Mouse (Mus musculus) forebrain, embryonic 16.5 days (tissue): ENCODE measurements around the gene Crat. TPM values are rescaled to one million over a fixed set of nuclear protein-coding genes. Genes with fewer than 3 reads are reported as not detected.

Experiments
- ATAC-seq: fragments of 200-750 bp; cut with Nextera tagmentation; 2 replicates; pipeline ENCODE4 v1.8.0; 2017; ENCODE audit warnings: mild to moderate bottlenecking, moderate library complexity
- H3K27ac ChIP-seq: fragments of 300-500 bp; sonication (generic); 2 replicates; pipeline ENCODE4 v1.5.1; 2014; ENCODE audit warnings: low read length, control low read depth
- H3K27me3 ChIP-seq: fragments of 300-500 bp; sonication (generic); replicated peaks from 2 replicates; pipeline ENCODE4 v1.6.1; 2014; ENCODE audit warnings: low read length; ENCODE audit not compliant: control insufficient read depth, insufficient read depth
- H3K36me3 ChIP-seq: fragments of 300-500 bp; sonication (generic); 2 replicates; pipeline ENCODE4 v1.6.1; 2014; ENCODE audit not compliant: control insufficient read depth, insufficient read depth
- H3K4me1 ChIP-seq: fragments of 300-500 bp; sonication (generic); replicated peaks from 2 replicates; pipeline ENCODE4 v1.6.1; 2014; ENCODE audit warnings: low read length; ENCODE audit not compliant: control insufficient read depth, insufficient read depth
- H3K4me2 ChIP-seq: fragments of 300-500 bp; sonication (generic); 2 replicates; pipeline ENCODE4 v1.6.1; 2014; ENCODE audit warnings: mild to moderate bottlenecking, low read length, control low read depth
- H3K4me3 ChIP-seq: fragments of 300-500 bp; sonication (generic); replicated peaks from 2 replicates; pipeline ENCODE4 v1.5.1; 2014; ENCODE audit warnings: mild to moderate bottlenecking, low read length, control low read depth
- H3K9ac ChIP-seq: fragments of 300-500 bp; sonication (generic); replicated peaks from 2 replicates; pipeline ENCODE4 v1.6.1; 2014; ENCODE audit warnings: low read depth, low read length, control low read depth
- H3K9me3 ChIP-seq: fragments of 300-500 bp; sonication (generic); 2 replicates; pipeline ENCODE4 v1.6.1; 2016; ENCODE audit warnings: low read length; ENCODE audit not compliant: control insufficient read depth
- WGBS: fragments of 180-500 bp; shearing (Covaris S2); extraction: QIAGEN DNeasy Blood & Tissue Kit; methylation state at CpG from one replicate; pipeline ENCODE4 v1.1.7; 2014; 5-methylcytosine and 5-hydroxymethylcytosine counted together
- polyA plus RNA-seq: library from polyadenylated mRNA; unstranded; fragments of >200 nt; fragmentation: Nextera tagmentation; extraction: Ambion mirVana; gene quantifications from 2 replicates; pipeline ENCODE4 v1.2.1, GENCODE M21; 2015

Gene Crat
- polyA plus RNA-seq, 1 experiment from 2014 or later: 21.3 TPM

DNA sequence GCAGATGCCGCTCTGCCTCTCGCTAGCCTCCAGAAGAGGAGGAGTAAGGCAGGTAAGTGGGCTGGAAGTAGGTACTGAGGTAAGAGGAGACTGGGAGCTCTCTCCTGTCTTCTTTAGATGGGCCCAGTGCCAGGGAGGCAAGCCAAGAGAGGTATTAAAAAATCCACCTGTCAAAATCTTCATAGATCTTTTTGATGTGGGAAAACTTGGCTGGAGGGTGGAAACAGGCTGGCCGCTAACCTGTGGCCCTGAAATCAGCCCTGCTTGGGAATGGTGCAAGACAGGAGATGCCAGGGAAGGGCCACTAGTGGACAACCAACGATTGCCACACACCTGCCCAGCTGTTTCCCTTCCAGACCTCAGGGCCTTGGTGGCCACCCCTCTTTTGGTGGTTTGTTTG lies 1.5 kb downstream of the Crat start:
- Histone ChIP-seq H3K4me2 (peak overlapping the region; percentile 83), H3K27ac (no peak overlapping the region), H3K4me1 (peaks cover 40% of the 10 kb centered on the region), H3K36me3 (no peaks in the 10 kb centered on the region), H3K4me3 (no peak overlapping the region), H3K9me3 (no peaks in the 10 kb centered on the region), H3K9ac (no peak overlapping the region), H3K27me3 (no peaks in the 10 kb centered on the region)
- 86% methylated on average over 4 of the region's 4 CpGs for WGBS
- no peak for ATAC-seq

DNA sequence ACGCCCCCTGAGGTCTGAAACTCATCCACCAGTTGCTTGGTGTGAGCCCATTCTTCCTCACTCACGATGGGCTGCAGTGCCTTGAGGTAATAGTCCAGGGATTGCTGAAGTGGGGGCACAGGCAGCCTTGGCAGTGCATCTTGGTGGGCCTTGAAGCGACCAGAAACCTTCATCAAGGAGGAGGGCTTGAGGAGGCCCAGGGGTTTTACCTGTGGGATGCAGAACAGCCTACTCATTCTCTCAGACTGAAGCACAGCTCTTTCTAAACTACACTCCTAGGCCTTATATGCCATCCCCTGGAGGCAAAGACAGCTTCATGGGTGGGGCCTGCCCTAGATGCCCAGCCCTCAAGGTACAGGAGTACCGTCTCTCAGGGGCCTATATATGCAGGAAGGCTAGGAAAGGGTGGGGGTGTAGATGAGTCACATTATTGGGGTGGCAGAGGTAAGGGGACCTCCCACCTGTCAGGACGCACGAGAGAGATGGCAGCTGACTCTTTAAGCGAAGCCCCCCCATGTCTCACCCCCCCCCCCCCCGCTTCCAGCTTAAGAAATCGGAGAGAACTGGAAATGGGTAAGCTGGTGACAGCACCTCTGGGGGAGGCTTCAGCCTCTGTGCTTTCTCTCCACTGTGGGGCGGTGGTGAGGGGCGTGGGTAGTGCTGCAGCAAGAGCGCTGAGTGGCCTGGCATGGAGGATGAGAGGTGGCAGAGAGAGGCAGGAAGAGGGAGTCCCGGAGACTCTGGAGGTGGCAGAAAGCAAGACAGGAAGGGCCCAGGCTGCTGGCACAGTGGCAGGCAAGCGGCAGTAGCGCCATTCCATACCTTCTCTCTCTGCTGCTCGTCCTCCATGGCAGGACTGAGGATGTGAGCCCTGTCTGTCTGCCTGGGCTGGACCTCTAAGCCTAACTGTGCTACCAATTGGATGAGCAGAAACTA lies 2.3 kb downstream of the Crat start:
- no peak for ATAC-seq
- Histone ChIP-seq H3K4me2 (no peak overlapping the region), H3K9me3 (no peaks in the 10 kb centered on the region), H3K27me3 (no peaks in the 10 kb centered on the region), H3K36me3 (no peaks in the 10 kb centered on the region), H3K4me1 (peaks cover 32% of the 10 kb centered on the region), H3K27ac (no peak overlapping the region), H3K4me3 (no peak overlapping the region), H3K9ac (no peak overlapping the region)
- 81% methylated on average over 16 of the region's 16 CpGs for WGBS

DNA sequence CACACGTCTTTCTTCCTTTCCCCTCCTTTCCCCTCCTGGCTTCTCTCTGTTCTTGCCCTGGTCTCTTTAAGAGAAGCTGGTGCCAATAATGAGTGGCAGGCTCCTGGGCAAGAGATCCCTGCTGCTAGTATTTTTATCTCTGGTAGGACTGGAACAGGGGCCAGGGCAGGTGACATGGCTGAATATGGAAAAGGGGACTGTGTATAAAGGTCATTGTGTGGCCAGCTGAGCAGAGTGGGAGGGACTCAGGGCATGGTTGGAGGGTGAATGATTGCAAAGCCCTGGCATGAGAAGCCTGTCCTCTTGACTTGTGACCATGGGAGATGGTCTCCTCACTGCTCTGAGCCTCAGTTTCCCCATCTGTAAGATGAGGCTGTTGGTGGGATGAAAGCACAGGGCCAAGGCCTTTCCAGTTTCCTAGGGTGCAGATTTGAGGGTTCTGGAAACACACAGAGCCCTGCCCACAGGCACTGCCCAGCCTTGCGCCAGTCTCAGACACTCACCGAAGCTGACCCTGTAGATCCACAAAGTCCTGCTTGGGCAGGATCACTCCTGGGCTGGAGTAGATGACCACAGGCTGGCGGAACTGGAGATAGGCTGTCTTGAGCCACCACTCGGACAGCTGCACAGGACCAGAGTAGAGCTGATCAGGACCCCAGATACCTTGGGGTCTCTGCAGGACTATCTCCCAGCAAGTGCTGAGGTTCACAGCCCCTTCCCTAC lies 6.0 kb downstream of the Crat start:
- no peak for ATAC-seq
- H3K9me3 ChIP-seq: no peaks in the 10 kb centered on the region
- no peak overlapping the region for H3K4me2 ChIP-seq
- H3K36me3 ChIP-seq: peaks cover 13% of the 10 kb centered on the region; the same call in 1 of the 2 replicates
- no peaks in the 10 kb centered on the region for H3K27me3 ChIP-seq
- no peak overlapping the region for H3K4me3 ChIP-seq
- H3K4me1 ChIP-seq: peaks cover 11% of the 10 kb centered on the region
- WGBS: 88% methylated on average over 5 of the region's 5 CpGs
- no peak overlapping the region for H3K9ac ChIP-seq
- H3K27ac ChIP-seq: no peak overlapping the region

DNA sequence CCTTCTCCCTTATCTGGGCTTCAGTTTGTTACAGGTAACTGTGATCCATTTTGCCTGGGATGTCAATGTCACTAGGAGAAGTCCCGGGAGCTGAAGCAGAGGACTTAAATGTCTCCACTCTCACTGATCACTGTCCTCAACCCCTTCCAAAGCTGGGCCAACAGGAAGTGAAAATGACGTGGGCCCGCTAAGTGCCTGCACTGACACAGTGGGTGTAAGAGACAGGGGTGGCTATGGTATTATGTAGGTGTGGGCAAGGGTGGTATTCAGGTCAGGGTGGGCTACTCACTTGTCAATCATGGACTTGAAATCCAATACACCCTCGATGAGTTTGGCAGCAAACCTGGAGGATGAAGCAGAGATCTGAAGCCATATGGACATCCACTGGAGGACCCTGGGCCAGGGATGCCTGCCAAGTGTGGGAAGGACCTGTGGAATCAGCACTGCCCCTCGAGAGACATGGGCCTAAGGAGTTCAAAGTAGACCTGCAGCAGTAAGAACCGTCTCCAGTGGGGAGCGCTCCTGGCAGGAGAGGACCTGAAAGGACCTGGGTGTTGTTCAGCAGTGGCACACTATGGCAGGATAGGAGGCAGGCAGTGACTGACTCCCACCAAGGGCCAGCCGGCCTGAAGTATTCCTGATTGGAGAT lies 7.0 kb downstream of the Crat start:
- Histone ChIP-seq H3K36me3 (peaks cover 18% of the 10 kb centered on the region; the same call in 1 of the 2 replicates), H3K27ac (no peak overlapping the region), H3K4me3 (no peak overlapping the region), H3K4me2 (no peak overlapping the region), H3K4me1 (0 out of 2 replicates have a peak, but pooled peaks cover 2% of the 10 kb centered on the region), H3K9me3 (no peaks in the 10 kb centered on the region), H3K27me3 (no peaks in the 10 kb centered on the region), H3K9ac (no peak overlapping the region)
- 86% methylated on average over 8 of the region's 8 CpGs for WGBS
- ATAC-seq: no peak

DNA sequence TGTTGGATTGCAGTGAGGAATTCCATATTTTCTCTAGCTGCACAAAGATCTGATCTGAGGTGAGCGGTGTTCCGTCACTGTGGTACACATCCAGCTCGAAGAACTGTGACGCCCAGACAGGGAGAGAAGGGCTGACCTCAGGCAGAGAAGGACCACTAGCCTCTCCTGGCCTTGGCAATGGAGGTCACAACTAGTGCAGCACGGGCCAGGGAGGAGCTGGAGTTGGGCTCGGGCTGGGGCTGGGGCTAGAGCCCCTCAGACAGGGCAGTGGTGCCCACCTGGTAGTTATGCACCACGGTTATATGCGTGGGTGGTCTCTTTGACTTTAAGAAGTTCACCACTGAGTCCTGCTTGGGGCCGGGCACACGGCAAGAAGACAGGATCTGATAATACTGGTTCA lies 7.8 kb downstream of the Crat start:
- Histone ChIP-seq H3K4me1 (no peaks in the 10 kb centered on the region), H3K27me3 (no peaks in the 10 kb centered on the region), H3K9ac (no peak overlapping the region), H3K4me2 (no peak overlapping the region), H3K36me3 (peaks cover 18% of the 10 kb centered on the region; the same call in 1 of the 2 replicates), H3K27ac (no peak overlapping the region), H3K4me3 (no peak overlapping the region), H3K9me3 (no peaks in the 10 kb centered on the region)
- 91% methylated on average over 10 of the region's 10 CpGs for WGBS
- no peak for ATAC-seq

DNA sequence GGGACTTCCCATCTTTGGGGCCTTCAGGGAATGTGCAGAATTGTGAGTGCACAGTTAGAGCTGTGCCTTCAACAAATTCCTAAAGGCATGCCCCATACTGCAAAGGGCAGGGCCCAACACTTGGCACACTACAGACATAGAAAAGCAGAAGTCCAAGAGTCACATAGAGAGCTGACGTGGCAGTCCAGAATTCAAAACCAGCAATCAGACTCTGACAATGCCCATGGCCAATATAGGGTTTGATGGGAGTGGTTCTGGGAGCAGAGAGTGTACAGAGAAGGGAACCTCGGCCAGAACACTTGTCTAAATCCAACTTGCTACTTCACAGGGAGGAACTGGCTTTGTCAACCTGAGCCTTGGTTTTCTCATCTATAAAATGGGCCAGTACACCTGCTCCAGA lies 8.4 kb downstream of the Crat start:
- Histone ChIP-seq H3K27ac (no peak overlapping the region), H3K4me3 (no peak overlapping the region), H3K4me2 (no peak overlapping the region), H3K27me3 (no peaks in the 10 kb centered on the region), H3K9me3 (no peaks in the 10 kb centered on the region), H3K9ac (no peak overlapping the region), H3K4me1 (no peaks in the 10 kb centered on the region), H3K36me3 (peaks cover 21% of the 10 kb centered on the region; the same call in 1 of the 2 replicates)
- WGBS: 89% methylated on average over 2 of the region's 2 CpGs
- ATAC-seq: no peak

DNA sequence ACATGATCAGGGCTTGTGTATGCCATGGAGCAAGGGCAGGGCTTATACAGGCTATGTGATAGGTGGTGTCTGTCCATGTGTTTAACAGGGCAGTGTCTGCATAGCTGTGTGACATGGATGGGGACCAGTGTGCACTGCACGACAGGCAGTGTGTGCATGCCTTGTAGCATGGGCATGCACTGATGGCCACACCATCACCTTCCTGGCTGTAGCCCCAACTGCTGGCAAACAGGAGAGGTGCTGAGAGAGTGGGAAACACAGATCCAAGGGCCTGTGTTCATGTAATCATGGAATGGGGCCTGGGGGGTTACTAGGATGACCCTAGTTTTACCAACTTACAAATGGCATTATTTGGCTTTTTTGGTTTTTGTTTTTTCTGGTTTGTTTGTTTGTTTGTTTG lies 11.7 kb downstream of the Crat start:
- Histone ChIP-seq H3K36me3 (peaks cover 23% of the 10 kb centered on the region), H3K27ac (no peak overlapping the region), H3K4me3 (no peak overlapping the region), H3K4me2 (no peak overlapping the region), H3K27me3 (no peaks in the 10 kb centered on the region), H3K9me3 (no peaks in the 10 kb centered on the region), H3K4me1 (peaks cover 15% of the 10 kb centered on the region), H3K9ac (no peak overlapping the region)
- WGBS: 87% methylated on average over 1 of the region's 1 CpGs
- no peak for ATAC-seq

DNA sequence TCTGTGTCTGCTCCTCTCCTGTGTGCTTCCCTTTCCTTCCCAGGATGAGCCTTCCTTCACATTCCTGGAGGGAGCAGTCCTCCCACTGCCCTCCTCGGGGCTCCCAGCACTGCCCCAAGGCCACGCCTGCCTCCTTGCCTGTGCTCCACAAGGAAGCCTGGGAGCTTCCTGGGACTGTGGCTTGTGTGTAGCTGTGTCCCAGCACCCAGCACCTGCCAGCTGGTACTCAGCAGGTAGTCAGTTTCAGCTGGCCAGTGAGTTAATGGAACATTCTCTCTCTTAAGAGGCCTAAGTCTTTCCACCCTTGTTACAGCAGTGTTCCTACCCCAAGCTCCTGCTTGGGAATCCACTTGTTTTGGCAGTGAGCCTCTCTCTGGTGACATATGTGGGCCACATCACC lies 12.8 kb downstream of the Crat start:
- H3K27me3 ChIP-seq: no peaks in the 10 kb centered on the region
- ATAC-seq: no peak
- no peak overlapping the region for H3K9ac ChIP-seq
- H3K36me3 ChIP-seq: peaks cover 23% of the 10 kb centered on the region
- 79% methylated on average over 2 of the region's 2 CpGs for WGBS
- no peak overlapping the region; the same call in 1 of the 2 replicates for H3K27ac ChIP-seq
- no peaks in the 10 kb centered on the region for H3K9me3 ChIP-seq
- H3K4me1 ChIP-seq: peaks cover 17% of the 10 kb centered on the region
- no peak overlapping the region for H3K4me3 ChIP-seq
- no peak overlapping the region for H3K4me2 ChIP-seq

DNA sequence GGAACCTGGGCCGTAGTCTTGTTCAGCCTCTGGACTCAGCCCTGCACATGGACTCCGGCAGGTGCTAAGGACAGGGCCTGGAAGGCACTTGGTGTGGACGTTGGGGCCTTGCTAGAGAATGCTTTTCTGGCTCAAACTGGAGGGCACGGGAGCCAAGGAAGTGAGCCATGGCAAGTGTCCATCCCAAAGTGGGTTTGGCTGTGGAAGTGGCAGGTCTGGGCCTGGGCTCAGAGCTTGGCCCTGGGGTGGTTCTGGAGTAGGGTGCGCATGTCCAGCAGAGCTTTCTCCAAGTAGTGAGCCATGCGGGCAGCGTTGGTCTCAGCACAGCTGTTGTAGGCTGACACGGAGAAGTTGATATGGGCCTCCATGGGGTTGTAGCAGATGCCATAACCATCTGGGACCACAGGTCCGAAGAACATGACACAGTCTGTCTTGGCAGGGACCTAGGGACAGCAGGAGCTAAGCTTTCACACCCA lies 13.2 kb downstream of the Crat start:
- Histone ChIP-seq H3K4me1 (peaks cover 17% of the 10 kb centered on the region), H3K9ac (no peak overlapping the region), H3K4me3 (no peak overlapping the region), H3K27ac (no peak overlapping the region), H3K36me3 (peaks cover 18% of the 10 kb centered on the region), H3K9me3 (no peaks in the 10 kb centered on the region), H3K27me3 (no peaks in the 10 kb centered on the region), H3K4me2 (no peak overlapping the region)
- no peak for ATAC-seq
- WGBS: 85% methylated on average over 9 of the region's 9 CpGs
